Mouse (Mus musculus): ENCODE results near the gene Lyrm1. TPM values are rescaled to one million over a fixed set of nuclear protein-coding genes. Genes with fewer than 3 reads are reported as not detected.

The Lyrm1 gene
- total and polyA plus RNA-seq, 3 experiments = 4.6 to 10.9 (median 7.9) TPM

- no peak for TF ChIP-seq ETS1 (conservative IDR thresholded peaks at IDR 0.05; ENCODE audit: low read depth, low read length)
- no peak for TF ChIP-seq MAZ (IDR thresholded peaks at IDR 0.05; ENCODE audit: low read depth, low read length)
- no peak for TF ChIP-seq POLR2A (IDR thresholded peaks at IDR 0.05; ENCODE audit: low read depth, low read length)
- no peak for TF ChIP-seq PAX5 (IDR thresholded peaks at IDR 0.05; ENCODE audit: low read length)
- no peak for TF ChIP-seq USF2 (conservative IDR thresholded peaks at IDR 0.05; ENCODE audit: low read depth, low read length)
These were observed 33.3 kb downstream of the Lyrm1 start (continued) for GRCm38 (mm10) chr7:119928783-119929440.

DNA sequence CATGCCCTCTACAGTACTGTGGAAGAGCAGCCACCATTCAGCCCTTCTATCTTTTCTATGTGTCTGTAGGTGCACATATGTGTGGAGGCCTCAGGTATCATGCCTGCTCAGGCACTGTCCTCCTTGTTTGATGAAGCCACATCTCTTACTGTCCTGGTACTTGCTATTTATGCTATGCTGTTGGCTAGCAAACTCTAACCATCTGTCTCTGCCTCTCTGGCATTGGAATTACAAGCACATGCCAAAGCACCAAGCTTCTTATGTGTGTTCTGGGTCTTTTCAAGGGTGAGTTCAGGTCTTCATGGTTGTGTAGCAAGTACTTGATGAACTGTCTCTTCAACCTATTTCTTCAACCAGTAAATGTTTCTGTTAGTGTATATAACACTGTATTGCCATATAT, 40.7 kb downstream of the Lyrm1 start:
- no peak overlapping the region for H3K4me3 ChIP-seq (replicated peaks in 1 of 3; ENCODE audit: low read depth in 2 of 3, low read length in 2 of 3, poor library complexity in 1 of 3)
- H3K4me2 ChIP-seq (ENCODE audit: insufficient read depth, low read depth, poor library complexity, severe bottlenecking) = no peak overlapping the region
- dilution Hi-C loops (cut with MboI; ENCODE audit: extremely low pct_ligation_motif_present, extremely low pct_unique_long_range_greater_than_20kb, low sequenced_read_pairs) = no loop called here
- H3K4me1 ChIP-seq (ENCODE audit: control insufficient read depth in 1 of 2, insufficient read depth in 2 of 2) = no peaks in the 10 kb centered on the region
- no peak overlapping the region for H3K9ac ChIP-seq (ENCODE audit: insufficient read depth, low read depth)
- in situ Hi-C loops (cut with MboI; ENCODE audit: low pct_ligation_motif_present, low pct_unique_long_range_greater_than_20kb, low sequenced_read_pairs) = no loop called here
- H3K36me3 ChIP-seq (replicated peaks in 1 of 2; ENCODE audit: control insufficient read depth in 1 of 2, insufficient read depth in 1 of 2, low read length in 1 of 2) = no peaks in the 10 kb centered on the region
- TF ChIP-seq POLR2A (IDR thresholded peaks at IDR 0.05; ENCODE audit: low read depth, low read length) (no peak), MAX (IDR thresholded peaks at IDR 0.05; ENCODE audit: low read length) (no peak), IRF4 (IDR thresholded peaks at IDR 0.05; ENCODE audit: low read depth, low read length) (no peak), GABPA (IDR thresholded peaks at IDR 0.05; ENCODE audit: insufficient replicate concordance, low read depth, low read length) (no peak)
- no peaks in the 10 kb centered on the region for H3K27me3 ChIP-seq (replicated peaks)
- no peaks in the 10 kb centered on the region for H3K9me3 ChIP-seq (replicated peaks; ENCODE audit: low read length)
- H3K79me2 ChIP-seq (replicated peaks; ENCODE audit: control insufficient read depth, extremely low read depth, insufficient read depth, poor library complexity, severe bottlenecking) = no peaks in the 10 kb centered on the region
- no peak overlapping the region for H3K27ac ChIP-seq (ENCODE audit: insufficient read depth, low read depth)
- no peak for DNase-seq (ENCODE audit: extremely low read depth)

- in situ Hi-C loops (cut with MboI; ENCODE audit: low pct_ligation_motif_present, low pct_unique_long_range_greater_than_20kb, low sequenced_read_pairs) = no loop called here
- Histone ChIP-seq H3K4me3 (replicated peaks in 1 of 3; ENCODE audit: low read depth in 2 of 3, low read length in 2 of 3, poor library complexity in 1 of 3) (no peak overlapping the region), H3K4me2 (ENCODE audit: insufficient read depth, low read depth, poor library complexity, severe bottlenecking) (no peak overlapping the region), H3K4me1 (ENCODE audit: control insufficient read depth in 1 of 2, insufficient read depth in 2 of 2) (no peaks in the 10 kb centered on the region), H3K79me2 (replicated peaks; ENCODE audit: control insufficient read depth, extremely low read depth, insufficient read depth, poor library complexity, severe bottlenecking) (no peaks in the 10 kb centered on the region), H3K27ac (ENCODE audit: insufficient read depth, low read depth) (no peak overlapping the region), H3K9ac (ENCODE audit: insufficient read depth, low read depth) (no peak overlapping the region), H3K27me3 (replicated peaks) (no peaks in the 10 kb centered on the region), H3K9me3 (replicated peaks; ENCODE audit: low read length) (no peaks in the 10 kb centered on the region), H3K36me3 (replicated peaks in 1 of 2; ENCODE audit: control insufficient read depth in 1 of 2, insufficient read depth in 1 of 2, low read length in 1 of 2) (no peaks in the 10 kb centered on the region)
- TF ChIP-seq RAD21 (IDR thresholded peaks at IDR 0.05; ENCODE audit: low read depth, low read length) = no peak
- TF ChIP-seq MAZ (IDR thresholded peaks at IDR 0.05; ENCODE audit: low read depth, low read length) = no peak
- no peak for TF ChIP-seq CTCF (conservative IDR thresholded peaks at IDR 0.05 in 1 of 2, IDR thresholded peaks at IDR 0.05 in 1 of 2; ENCODE audit: low read depth in 2 of 2, low read length in 2 of 2)
- no peak for TF ChIP-seq JUN (IDR thresholded peaks at IDR 0.05; ENCODE audit: insufficient read depth, low read depth, low read length)
- no peak for TF ChIP-seq MAX (IDR thresholded peaks at IDR 0.05; ENCODE audit: low read length)
- TF ChIP-seq IRF4 (IDR thresholded peaks at IDR 0.05; ENCODE audit: low read depth, low read length) = no peak
- no peak for TF ChIP-seq CHD1 (IDR thresholded peaks at IDR 0.05; ENCODE audit: low read depth, low read length)
- TF ChIP-seq MAFK (IDR thresholded peaks at IDR 0.05; ENCODE audit: insufficient replicate concordance, low read length) = no peak
- no peak for TF ChIP-seq NELFE (IDR thresholded peaks at IDR 0.05; ENCODE audit: low read depth, low read length)
- no peak for TF ChIP-seq RCOR1 (conservative IDR thresholded peaks at IDR 0.05; ENCODE audit: low read depth, low read length)
- TF ChIP-seq JUND (conservative IDR thresholded peaks at IDR 0.05; ENCODE audit: low read depth, low read length) = no peak
- TF ChIP-seq POLR2A (IDR thresholded peaks at IDR 0.05; ENCODE audit: low read depth, low read length) = no peak
- no peak for TF ChIP-seq KAT2A (IDR thresholded peaks at IDR 0.05; ENCODE audit: insufficient replicate concordance, low read length)
- no peak for TF ChIP-seq PAX5 (IDR thresholded peaks at IDR 0.05; ENCODE audit: low read length)
- TF ChIP-seq USF1 (IDR thresholded peaks at IDR 0.05; ENCODE audit: low read depth, low read length) = no peak
- TF ChIP-seq ZMIZ1 (IDR thresholded peaks at IDR 0.05; ENCODE audit: low read depth, low read length) = no peak
- TF ChIP-seq ELF1 (IDR thresholded peaks at IDR 0.05; ENCODE audit: low read depth, low read length) = no peak
- dilution Hi-C loops (cut with MboI; ENCODE audit: extremely low pct_ligation_motif_present, extremely low pct_unique_long_range_greater_than_20kb, low sequenced_read_pairs) = no loop called here
- no peak for DNase-seq (ENCODE audit: extremely low read depth)
These were observed 41.4 kb downstream of the Lyrm1 start for GRCm38 (mm10) chr7:119937036-119937435.

All from CH12.LX (cell line).